Mouse (Mus musculus) bone marrow, adult 2 months (tissue): ENCODE results near the gene L3mbtl2.

ENCODE experiments used
- CTCF ChIP-seq: fragments of 200-500 bp; IDR thresholded peaks from 2 replicates; pipeline ENCODE4 v1.5.1; 2011; ENCODE audit warnings: low read length, control low read depth; ENCODE audit not compliant: control insufficient read depth, insufficient read depth
- POLR2A ChIP-seq: fragments of 200-500 bp; IDR thresholded peaks from 2 replicates; pipeline ENCODE4 v1.6.1; 2011; ENCODE audit warnings: low read depth, mild to moderate bottlenecking, control low read depth, low read length, borderline replicate concordance; ENCODE audit not compliant: control insufficient read depth

DNA sequence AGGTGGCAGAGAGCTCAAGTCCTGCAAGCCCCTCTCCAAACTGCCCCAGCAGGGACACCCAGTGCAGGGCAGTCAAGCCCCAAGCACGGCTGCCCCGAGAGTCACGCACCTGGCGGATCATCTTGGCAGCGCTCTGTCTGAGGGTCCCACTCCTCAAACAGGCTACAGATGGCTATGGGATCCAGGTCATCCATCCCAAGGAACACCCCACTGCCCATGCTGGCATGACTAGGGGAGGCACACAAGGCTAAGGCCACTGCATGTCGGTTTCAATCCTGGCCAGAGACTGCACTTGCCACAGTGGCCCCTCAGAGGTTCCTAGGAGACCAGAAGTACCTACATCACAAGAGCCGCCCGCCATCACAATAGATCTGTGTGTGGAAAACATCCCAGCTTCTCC is 62.3 kb downstream of the L3mbtl2 start:
- TF ChIP-seq CTCF (no peak), POLR2A (no peak)
